Mouse (Mus musculus) liver, adult 2 months (tissue): ENCODE measurements around the gene Zbtb42. TPM values are rescaled to one million over a fixed set of nuclear protein-coding genes. Genes with fewer than 3 reads are reported as not detected.

Source experiments
- DNase-seq: peaks from one replicate; pipeline ENCODE4 v3.0.0-alpha.2; 2011; ENCODE audit warnings: low read depth, low spot score; ENCODE audit errors: extremely low read depth
- H3K27ac ChIP-seq: fragments of 200-500 bp; replicated peaks from 2 replicates; pipeline ENCODE4 v1.5.1; 2012; ENCODE audit warnings: low read depth, mild to moderate bottlenecking, control low read depth, inconsistent platforms, low read length; ENCODE audit not compliant: insufficient read depth
- H3K27me3 ChIP-seq: fragments of 200-500 bp; 2 replicates; pipeline ENCODE4 v1.6.1; 2012; ENCODE audit warnings: mild to moderate bottlenecking, moderate library complexity, low read length, inconsistent platforms; ENCODE audit not compliant: control insufficient read depth, insufficient read depth
- H3K36me3 ChIP-seq: fragments of 200-500 bp; 2 replicates; pipeline ENCODE4 v1.6.1; 2012; ENCODE audit warnings: low read length, inconsistent platforms; ENCODE audit not compliant: control insufficient read depth, insufficient read depth
- H3K4me1 ChIP-seq: fragments of 200-500 bp; 2 replicates; pipeline ENCODE4 v1.6.1; 2011; ENCODE audit warnings: low read length; ENCODE audit not compliant: control insufficient read depth, insufficient read depth
- H3K4me3 ChIP-seq: fragments of 200-500 bp; 2 replicates; pipeline ENCODE4 v1.5.1; 2011; ENCODE audit warnings: low read depth, mild to moderate bottlenecking, control low read depth, low read length, moderate library complexity; ENCODE audit not compliant: insufficient read depth
- H3K79me2 ChIP-seq: fragments of 200-500 bp; 2 replicates; pipeline ENCODE4 v1.6.1; 2012; ENCODE audit warnings: inconsistent platforms, mild to moderate bottlenecking, low read length, moderate library complexity; ENCODE audit not compliant: control insufficient read depth, insufficient read depth
- H3K9ac ChIP-seq: fragments of 200-500 bp; 2 replicates; pipeline ENCODE4 v1.6.1; 2012; ENCODE audit warnings: low read depth, mild to moderate bottlenecking, control low read depth, inconsistent platforms, low read length
- CTCF ChIP-seq: fragments of 200-500 bp; IDR thresholded peaks from 2 replicates; pipeline ENCODE4 v1.5.1; 2011; ENCODE audit warnings: low read depth, low read length, control low read depth
- POLR2A ChIP-seq: fragments of 200-500 bp; IDR thresholded peaks from 2 replicates; pipeline ENCODE4 v1.6.1; 2011; ENCODE audit warnings: low read length, control low read depth; ENCODE audit not compliant: insufficient read depth; ENCODE audit errors: extremely low read depth
- WGBS: fragments of 180-500 bp; shearing (Covaris S2); methylation state at CpG from one replicate; pipeline ENCODE4 v1.1.7; 2018; 5-methylcytosine and 5-hydroxymethylcytosine counted together
- polyA plus RNA-seq: library from polyadenylated mRNA; depleted of rRNA; stranded (reverse); fragments of >200 nt; gene quantifications from 2 replicates; pipeline ENCODE4 v1.2.3, GENCODE M21; 2012; rRNA removed
- total RNA-seq: library from RNA; depleted of rRNA; stranded (reverse); fragments of >200 nt; gene quantifications from 2 replicates; pipeline ENCODE4 v1.2.3, GENCODE M21; 2014; rRNA removed

The Zbtb42 gene
- total RNA-seq, result 0.83 and 1.9 TPM in 2 replicates
- polyA plus RNA-seq, result 7.9 and 10.1 TPM in 2 replicates

DNA sequence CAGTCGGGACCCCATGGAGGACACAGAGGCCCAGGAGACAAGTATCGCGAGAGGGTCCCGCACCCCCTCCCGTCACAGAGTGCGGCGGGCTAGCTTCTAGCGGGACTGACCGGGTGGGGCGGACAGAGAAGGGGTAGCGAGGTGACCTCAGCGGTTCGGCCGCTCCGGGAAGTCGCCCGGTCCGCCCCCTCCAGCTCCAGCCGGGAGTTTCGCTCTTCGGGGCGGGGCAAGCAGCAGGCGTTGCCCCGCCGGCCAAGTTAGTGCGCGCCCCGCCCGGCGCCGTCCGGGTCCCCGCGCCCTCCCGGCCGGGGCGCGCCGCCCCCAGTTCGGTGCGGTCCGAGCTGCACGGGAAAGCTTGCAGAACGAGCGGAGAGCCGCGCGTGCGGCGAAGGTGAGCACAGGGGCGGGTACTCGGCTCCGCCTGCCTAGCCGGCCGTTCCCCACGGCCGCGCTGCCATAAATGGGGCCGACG, at the start of gene Zbtb42:
Gene Zbtb42 (plus strand): TSS at position 274 of the 472 bp plus-strand sequence.
- Histone ChIP-seq H3K4me3 (peak within 1 kb of the TSS; percentile 93), H3K36me3 (no peaks in the 10 kb centered on the region), H3K9ac (peak within 1 kb of the TSS; percentile 95), H3K4me1 (peaks cover 11% of the 10 kb centered on the region), H3K27ac (peak within 1 kb of the TSS; percentile 80), H3K79me2 (peaks cover 2% of the 10 kb centered on the region; the same call in 1 of the 2 replicates), H3K27me3 (no peaks in the 10 kb centered on the region)
- under 1% methylated on average over 60 of the region's 60 CpGs for WGBS
- 0 out of 2 replicates have a peak, but pooled peaks have one; percentile 14 for TF ChIP-seq POLR2A
- no peak for TF ChIP-seq CTCF
- DNase-seq, result no peak

GRCm38 (mm10) chr12:112628928-112629721, 49.5 kb upstream of the Zbtb42 start:
- no peaks in the 10 kb centered on the region for H3K27me3 ChIP-seq
- no peaks in the 10 kb centered on the region for H3K36me3 ChIP-seq
- no peak for TF ChIP-seq POLR2A
- no peak for TF ChIP-seq CTCF
- peak; percentile 98 for DNase-seq
- H3K79me2 ChIP-seq, result no peaks in the 10 kb centered on the region
- peak overlapping the region; percentile 53 for H3K27ac ChIP-seq
- peaks cover 22% of the 10 kb centered on the region for H3K4me1 ChIP-seq
- H3K4me3 ChIP-seq, result no peak overlapping the region
- H3K9ac ChIP-seq, result peak overlapping the region; percentile 28
- 9% methylated on average over 19 of the region's 19 CpGs for WGBS

- 91% methylated on average over 12 of the region's 12 CpGs for WGBS
- H3K27ac ChIP-seq, result no peak overlapping the region
- no peaks in the 10 kb centered on the region for H3K36me3 ChIP-seq
- no peak overlapping the region for H3K4me3 ChIP-seq
- no peak for TF ChIP-seq CTCF
- no peak for TF ChIP-seq POLR2A
- H3K79me2 ChIP-seq, result no peaks in the 10 kb centered on the region
- H3K4me1 ChIP-seq, result peaks cover 22% of the 10 kb centered on the region
- DNase-seq, result no peak
- H3K9ac ChIP-seq, result no peak overlapping the region
- no peaks in the 10 kb centered on the region for H3K27me3 ChIP-seq
These were observed 48.6 kb upstream of the Zbtb42 start for GRCm38 (mm10) chr12:112630029-112630428.

DNA sequence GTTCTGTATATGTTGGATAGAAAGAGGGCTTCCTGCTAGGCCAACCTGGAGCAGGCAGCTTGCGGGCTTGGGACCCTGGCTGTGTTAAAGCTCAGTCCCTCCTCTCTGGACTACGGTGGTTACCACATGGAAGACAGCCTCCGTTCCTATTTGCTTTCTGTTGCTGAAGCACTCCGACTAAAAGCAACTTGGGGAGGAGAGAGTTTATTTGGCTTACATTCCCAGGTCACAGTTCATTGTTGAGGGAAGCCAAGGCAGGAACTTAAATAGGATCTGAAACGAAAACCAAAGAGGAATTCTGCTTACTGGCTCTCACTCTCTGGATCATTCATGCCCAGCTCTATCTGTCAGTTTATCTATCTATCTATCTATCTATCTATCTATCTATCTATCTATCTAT, 47.8 kb upstream of the Zbtb42 start:
- Histone ChIP-seq H3K4me3 (no peak overlapping the region), H3K79me2 (no peaks in the 10 kb centered on the region), H3K4me1 (peaks cover 22% of the 10 kb centered on the region), H3K27ac (peak overlapping the region; percentile 79), H3K9ac (0 out of 2 replicates have a peak overlapping the region, but pooled peaks have one; percentile 19), H3K27me3 (no peaks in the 10 kb centered on the region), H3K36me3 (no peaks in the 10 kb centered on the region)
- WGBS, result 16% methylated on average over 5 of the region's 5 CpGs
- peak; percentile 91 for DNase-seq
- TF ChIP-seq POLR2A, result no peak
- TF ChIP-seq CTCF, result no peak

- no peak for DNase-seq
- TF ChIP-seq POLR2A (no peak), CTCF (no peak)
- Histone ChIP-seq H3K36me3 (no peaks in the 10 kb centered on the region), H3K4me3 (no peak overlapping the region), H3K27ac (no peak overlapping the region), H3K4me1 (peaks cover 22% of the 10 kb centered on the region), H3K9ac (no peak overlapping the region), H3K27me3 (no peaks in the 10 kb centered on the region), H3K79me2 (no peaks in the 10 kb centered on the region)
- WGBS, result 59% methylated on average over 1 of the region's 1 CpGs
These were observed 47.2 kb upstream of the Zbtb42 start for GRCm38 (mm10) chr12:112631472-112631871.
